Mouse (Mus musculus) neural tube, embryonic 11.5 days (tissue): ENCODE results near the gene Eno2. TPM values are rescaled to one million over a fixed set of nuclear protein-coding genes. Genes with fewer than 3 reads are reported as not detected.

ENCODE experiments used
- ATAC-seq: fragments of 200-750 bp; cut with Nextera tagmentation; 2 replicates; pipeline ENCODE4 v1.8.0; 2017; ENCODE audit warnings: moderate number of reproducible peaks, mild to moderate bottlenecking, moderate TSS enrichment, moderate library complexity; ENCODE audit not compliant: insufficient read depth, low FRiP score, low TSS enrichment
- DNase-seq: peaks from one replicate; pipeline ENCODE4 v3.0.0-alpha.2; 2015; ENCODE audit warnings: low spot score
- H3K27ac ChIP-seq: fragments of 300-500 bp; sonication (generic); 2 replicates; pipeline ENCODE4 v1.5.1; 2014; ENCODE audit warnings: low read depth, mild to moderate bottlenecking, low read length
- H3K27me3 ChIP-seq: fragments of 300-500 bp; sonication (generic); 2 replicates; pipeline ENCODE4 v1.6.1; 2014; ENCODE audit warnings: mild to moderate bottlenecking, low read length, mixed read lengths; ENCODE audit not compliant: control insufficient read depth, insufficient read depth
- H3K36me3 ChIP-seq: fragments of 300-500 bp; sonication (generic); 2 replicates; pipeline ENCODE4 v1.6.1; 2014; ENCODE audit warnings: mild to moderate bottlenecking, low read length, moderate library complexity, mixed read lengths; ENCODE audit not compliant: control insufficient read depth, insufficient read depth
- H3K4me1 ChIP-seq: fragments of 300-500 bp; sonication (generic); 2 replicates; pipeline ENCODE4 v1.6.1; 2014; ENCODE audit warnings: low read length, mixed read lengths; ENCODE audit not compliant: control insufficient read depth, insufficient read depth
- H3K4me2 ChIP-seq: fragments of 300-500 bp; sonication (generic); 2 replicates; pipeline ENCODE4 v1.6.1; 2014; ENCODE audit warnings: low read depth, mild to moderate bottlenecking, moderate library complexity
- H3K4me3 ChIP-seq: fragments of 300-500 bp; sonication (generic); 2 replicates; pipeline ENCODE4 v1.5.1; 2014; ENCODE audit warnings: low read depth, low read length
- H3K9ac ChIP-seq: fragments of 300-500 bp; sonication (generic); 2 replicates; pipeline ENCODE4 v1.6.1; 2014; ENCODE audit warnings: mild to moderate bottlenecking, low read length
- H3K9me3 ChIP-seq: fragments of 300-500 bp; sonication (generic); 2 replicates; pipeline ENCODE4 v1.6.1; 2016; ENCODE audit warnings: low read length; ENCODE audit not compliant: control insufficient read depth
- WGBS: fragments of 180-500 bp; shearing (Covaris S2); extraction: QIAGEN DNeasy Blood & Tissue Kit; methylation state at CpG from one replicate; pipeline ENCODE4 v1.1.7; 2014; 5-methylcytosine and 5-hydroxymethylcytosine counted together
- polyA plus RNA-seq: library from polyadenylated mRNA; unstranded; fragments of >200 nt; fragmentation: Nextera tagmentation; extraction: Ambion mirVana; gene quantifications from 2 replicates; pipeline ENCODE4 v1.2.1, GENCODE M21; 2014

The Eno2 gene
- polyA plus RNA-seq, 1 experiment from 2014 or later: 9.8 TPM

GRCm38 (mm10) chr6:124732476-124733370, 36.8 kb downstream of the Eno2 start:
- Histone ChIP-seq H3K4me3 (no peak overlapping the region), H3K9me3 (no peaks in the 10 kb centered on the region), H3K27ac (no peak overlapping the region), H3K4me1 (no peaks in the 10 kb centered on the region), H3K27me3 (no peaks in the 10 kb centered on the region), H3K4me2 (no peak overlapping the region), H3K36me3 (no peaks in the 10 kb centered on the region), H3K9ac (no peak overlapping the region)
- ATAC-seq: no peak
- DNase-seq: no peak
- 46% methylated on average over 19 of the region's 19 CpGs for WGBS

GRCm38 (mm10) chr6:124731038-124731437, 38.4 kb downstream of the Eno2 start:
- Histone ChIP-seq H3K36me3 (no peaks in the 10 kb centered on the region), H3K27me3 (no peaks in the 10 kb centered on the region), H3K4me3 (no peak overlapping the region), H3K4me1 (no peaks in the 10 kb centered on the region), H3K9me3 (no peaks in the 10 kb centered on the region), H3K27ac (no peak overlapping the region), H3K4me2 (no peak overlapping the region), H3K9ac (no peak overlapping the region)
- no peak for ATAC-seq
- DNase-seq: no peak
- whole genome bisulfite sequencing: 84% methylated on average over 7 of the region's 7 CpGs

- Histone ChIP-seq H3K27me3 (no peaks in the 10 kb centered on the region), H3K9me3 (no peaks in the 10 kb centered on the region), H3K4me1 (no peaks in the 10 kb centered on the region), H3K4me2 (no peak overlapping the region), H3K9ac (no peak overlapping the region), H3K27ac (no peak overlapping the region), H3K36me3 (no peaks in the 10 kb centered on the region), H3K4me3 (no peak overlapping the region)
- 84% methylated on average over 8 of the region's 8 CpGs for WGBS
- ATAC-seq (no peak), DNase-seq (no peak)
These were observed 39.4 kb downstream of the Eno2 start for GRCm38 (mm10) chr6:124729850-124730705.

- no peak for DNase-seq
- ATAC-seq: no peak
- Histone ChIP-seq H3K4me2 (no peak overlapping the region), H3K4me1 (no peaks in the 10 kb centered on the region), H3K9me3 (no peaks in the 10 kb centered on the region), H3K9ac (no peak overlapping the region), H3K4me3 (no peak overlapping the region), H3K27ac (no peak overlapping the region), H3K36me3 (no peaks in the 10 kb centered on the region), H3K27me3 (no peaks in the 10 kb centered on the region)
- 93% methylated on average over 10 of the region's 10 CpGs for WGBS
These were observed 40.9 kb downstream of the Eno2 start for GRCm38 (mm10) chr6:124728621-124729020.

GRCm38 (mm10) chr6:124724472-124724871, 45.0 kb downstream of the Eno2 start:
- no peaks in the 10 kb centered on the region for H3K9me3 ChIP-seq
- H3K9ac ChIP-seq: no peak overlapping the region
- WGBS: 89% methylated on average over 10 of the region's 10 CpGs
- no peak overlapping the region for H3K4me3 ChIP-seq
- no peaks in the 10 kb centered on the region for H3K36me3 ChIP-seq
- no peak overlapping the region for H3K27ac ChIP-seq
- DNase-seq (no peak), ATAC-seq (no peak)
- H3K27me3 ChIP-seq: no peaks in the 10 kb centered on the region
- no peaks in the 10 kb centered on the region for H3K4me1 ChIP-seq
- H3K4me2 ChIP-seq: no peak overlapping the region

- H3K9me3 ChIP-seq: no peaks in the 10 kb centered on the region
- no peak overlapping the region for H3K27ac ChIP-seq
- no peak overlapping the region for H3K9ac ChIP-seq
- H3K36me3 ChIP-seq: no peaks in the 10 kb centered on the region
- H3K4me1 ChIP-seq: no peaks in the 10 kb centered on the region
- DNase-seq: no peak
- no peak overlapping the region for H3K4me2 ChIP-seq
- H3K4me3 ChIP-seq: no peak overlapping the region
- ATAC-seq: no peak
- 82% methylated on average over 8 of the region's 8 CpGs for WGBS
- H3K27me3 ChIP-seq: no peaks in the 10 kb centered on the region
These were observed 45.9 kb downstream of the Eno2 start for GRCm38 (mm10) chr6:124723541-124723940.

- Histone ChIP-seq H3K36me3 (no peaks in the 10 kb centered on the region), H3K4me1 (no peaks in the 10 kb centered on the region), H3K27ac (no peak overlapping the region), H3K27me3 (no peaks in the 10 kb centered on the region), H3K4me2 (no peak overlapping the region), H3K4me3 (no peak overlapping the region), H3K9ac (no peak overlapping the region), H3K9me3 (no peaks in the 10 kb centered on the region)
- WGBS: 89% methylated on average over 6 of the region's 6 CpGs
- DNase-seq (no peak), ATAC-seq (no peak)
These were observed 46.5 kb downstream of the Eno2 start for GRCm38 (mm10) chr6:124722876-124723473.

GRCm38 (mm10) chr6:124720904-124721303, 48.6 kb downstream of the Eno2 start:
- no peak for ATAC-seq
- 68% methylated on average over 11 of the region's 11 CpGs for WGBS
- H3K9ac ChIP-seq: no peak overlapping the region
- peaks cover 3% of the 10 kb centered on the region; the same call in 1 of the 2 replicates for H3K36me3 ChIP-seq
- no peak overlapping the region for H3K4me3 ChIP-seq
- DNase-seq: no peak
- H3K4me1 ChIP-seq: no peaks in the 10 kb centered on the region
- no peaks in the 10 kb centered on the region for H3K27me3 ChIP-seq
- H3K4me2 ChIP-seq: no peak overlapping the region
- H3K9me3 ChIP-seq: no peaks in the 10 kb centered on the region
- no peak overlapping the region for H3K27ac ChIP-seq
